Mouse (Mus musculus): ENCODE results near the gene Plin1. TPM values are rescaled to one million over a fixed set of nuclear protein-coding genes. Genes with fewer than 3 reads are reported as not detected.

Gene Plin1
- polyA plus RNA-seq, 1 experiment = not detected

DNA sequence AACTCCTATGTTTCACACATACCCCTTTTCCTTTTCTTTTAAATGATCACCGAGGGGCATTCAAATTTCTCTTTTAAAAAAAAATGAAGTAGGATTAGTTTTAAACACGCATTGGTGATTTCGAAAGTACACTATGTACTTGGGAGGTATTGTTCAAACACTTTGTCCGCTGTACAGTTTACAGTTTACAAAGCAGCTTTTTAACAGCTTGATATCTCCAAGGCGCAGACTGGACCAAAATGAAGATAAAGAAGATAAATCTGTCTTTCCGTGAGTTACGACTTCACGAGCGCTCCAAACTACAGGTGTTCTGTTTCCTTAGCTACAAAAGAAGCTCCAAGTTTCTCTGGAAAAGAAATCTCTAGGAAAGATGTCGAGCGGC is 9.6 kb upstream of the Plin1 start:
- WGBS = 12% methylated on average over 11 of the region's 11 CpGs
- Histone ChIP-seq H3K4me3 (ENCODE audit: insufficient read depth, low read depth, low read length) (peak overlapping the region; percentile 61), H3K4me1 (ENCODE audit: control insufficient read depth, insufficient read depth, low read length) (0 out of 2 replicates have a peak, but pooled peaks cover 2% of the 10 kb centered on the region), H3K27ac (ENCODE audit: insufficient read depth, low read depth, low read length) (no peak overlapping the region)
- TF ChIP-seq POLR2A (IDR thresholded peaks at IDR 0.05; ENCODE audit: insufficient read depth, low read depth, low read length) = no peak
- TF ChIP-seq CTCF (IDR thresholded peaks at IDR 0.05; ENCODE audit: insufficient read depth, low read depth, low read length) = no peak

- Histone ChIP-seq H3K4me1 (ENCODE audit: control insufficient read depth, insufficient read depth, low read length) (0 out of 2 replicates have a peak, but pooled peaks cover 2% of the 10 kb centered on the region), H3K4me3 (ENCODE audit: insufficient read depth, low read depth, low read length) (no peak overlapping the region), H3K27ac (ENCODE audit: insufficient read depth, low read depth, low read length) (no peak overlapping the region)
- TF ChIP-seq POLR2A (IDR thresholded peaks at IDR 0.05; ENCODE audit: insufficient read depth, low read depth, low read length) (no peak), CTCF (IDR thresholded peaks at IDR 0.05; ENCODE audit: insufficient read depth, low read depth, low read length) (no peak)
- WGBS = 78% methylated on average over 4 of the region's 4 CpGs
Observed at GRCm38 (mm10) chr7:79740279-79740678, 7.6 kb upstream of the Plin1 start.

DNA sequence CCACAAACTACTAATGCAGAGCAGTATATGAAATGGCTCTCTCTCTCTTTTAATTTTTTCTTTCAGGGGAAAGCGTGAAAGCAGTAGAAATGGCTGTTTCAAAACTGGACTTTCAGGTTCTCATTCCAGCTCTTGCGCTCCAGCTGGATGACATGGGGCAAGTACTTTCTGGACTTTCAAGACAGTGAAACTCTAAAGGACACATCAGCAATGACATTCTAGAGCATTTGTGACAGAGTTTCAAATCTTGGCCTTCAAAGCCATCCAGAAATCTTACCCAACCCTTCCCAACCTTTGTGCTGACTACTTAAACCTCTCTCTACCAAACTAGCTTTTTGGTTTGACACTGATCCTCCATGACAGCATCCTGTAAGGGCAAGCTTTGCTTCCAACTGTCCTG is 6.2 kb upstream of the Plin1 start:
- Histone ChIP-seq H3K27ac (ENCODE audit: insufficient read depth, low read depth, low read length) (no peak overlapping the region), H3K4me1 (ENCODE audit: control insufficient read depth, insufficient read depth, low read length) (0 out of 2 replicates have a peak, but pooled peaks cover 2% of the 10 kb centered on the region)
- 98% methylated on average over 2 of the region's 2 CpGs for WGBS

DNA sequence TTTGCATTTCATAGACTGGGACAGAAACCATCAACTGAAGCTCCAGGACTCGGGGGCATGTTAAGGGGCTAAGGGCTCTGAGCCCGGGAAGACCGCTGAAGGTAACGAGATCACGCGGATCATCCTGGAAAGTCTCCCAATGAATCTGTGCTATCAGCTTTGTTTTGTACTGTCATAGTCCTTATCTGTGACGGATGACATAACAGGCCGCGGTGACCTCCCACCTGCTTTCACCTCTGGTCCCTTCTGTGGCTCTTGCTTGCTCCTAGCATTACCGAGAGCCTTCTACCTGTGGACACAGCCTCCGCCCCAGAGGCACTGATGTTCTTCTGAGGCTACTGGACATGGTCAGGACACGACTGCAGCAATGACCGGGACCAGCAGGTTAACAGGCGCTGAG is 3.8 kb upstream of the Plin1 start:
- WGBS = 95% methylated on average over 14 of the region's 14 CpGs
- TF ChIP-seq POLR2A (IDR thresholded peaks at IDR 0.05; ENCODE audit: insufficient read depth, low read depth, low read length) (no peak), CTCF (IDR thresholded peaks at IDR 0.05; ENCODE audit: insufficient read depth, low read depth, low read length) (no peak)
- Histone ChIP-seq H3K4me3 (ENCODE audit: insufficient read depth, low read depth, low read length) (no peak overlapping the region), H3K4me1 (ENCODE audit: control insufficient read depth, insufficient read depth, low read length) (no peaks in the 10 kb centered on the region), H3K27ac (ENCODE audit: insufficient read depth, low read depth, low read length) (no peak overlapping the region)

More for the DNA sequence above, 6.2 kb upstream of the Plin1 start:
- TF ChIP-seq CTCF (IDR thresholded peaks at IDR 0.05; ENCODE audit: insufficient read depth, low read depth, low read length) (no peak), POLR2A (IDR thresholded peaks at IDR 0.05; ENCODE audit: insufficient read depth, low read depth, low read length) (no peak)
- no peak overlapping the region for H3K4me3 ChIP-seq (ENCODE audit: insufficient read depth, low read depth, low read length)

DNA sequence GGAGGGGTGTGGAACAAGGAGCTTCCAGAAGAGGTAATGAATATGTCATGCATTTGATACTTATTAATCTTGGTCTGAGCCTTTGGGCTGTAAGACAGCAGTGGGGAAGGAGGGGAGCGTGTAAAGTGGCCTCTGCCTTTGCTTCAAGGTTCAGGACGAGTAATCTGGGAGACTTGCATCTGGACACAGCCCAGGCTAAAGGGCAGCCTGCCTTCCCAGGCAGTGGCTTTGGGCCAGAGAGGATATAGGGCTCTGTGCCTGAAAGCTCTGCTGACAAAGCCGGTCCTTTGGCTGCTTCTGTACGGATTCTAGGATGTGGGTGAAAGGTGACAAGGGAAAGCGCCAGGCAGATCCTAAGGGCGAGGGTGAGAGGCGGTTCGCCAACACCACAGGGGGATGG is 1.9 kb upstream of the Plin1 start:
- no peaks in the 10 kb centered on the region for H3K4me1 ChIP-seq (ENCODE audit: control insufficient read depth, insufficient read depth, low read length)
- no peak overlapping the region for H3K4me3 ChIP-seq (ENCODE audit: insufficient read depth, low read depth, low read length)
- TF ChIP-seq CTCF (IDR thresholded peaks at IDR 0.05; ENCODE audit: insufficient read depth, low read depth, low read length) (no peak), POLR2A (IDR thresholded peaks at IDR 0.05; ENCODE audit: insufficient read depth, low read depth, low read length) (no peak)
- WGBS = 61% methylated on average over 8 of the region's 8 CpGs
- H3K27ac ChIP-seq (ENCODE audit: insufficient read depth, low read depth, low read length) = no peak overlapping the region

DNA sequence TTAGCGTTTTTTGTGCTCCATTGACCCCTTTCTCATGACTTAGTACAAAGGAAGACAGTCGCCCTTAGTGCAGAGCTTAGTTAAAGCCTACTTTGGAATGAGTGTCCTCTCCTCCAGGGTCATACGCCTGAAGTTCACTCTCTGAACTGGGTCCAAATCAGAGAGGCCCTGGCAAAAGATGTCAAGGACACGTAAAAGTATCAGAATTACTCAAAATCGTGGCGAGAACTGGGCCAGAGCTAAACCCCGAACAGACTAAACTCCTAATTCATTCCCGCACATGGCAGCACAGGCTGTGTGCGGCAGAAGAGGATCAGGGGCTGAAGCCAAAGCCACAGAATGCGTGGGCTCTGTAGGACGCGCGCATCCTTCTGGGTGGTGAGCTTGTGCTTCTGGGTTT is 1.3 kb downstream of the Plin1 start:
- Histone ChIP-seq H3K27ac (ENCODE audit: insufficient read depth, low read depth, low read length) (no peak overlapping the region), H3K4me1 (ENCODE audit: control insufficient read depth, insufficient read depth, low read length) (no peaks in the 10 kb centered on the region), H3K4me3 (ENCODE audit: insufficient read depth, low read depth, low read length) (no peak overlapping the region)
- TF ChIP-seq CTCF (IDR thresholded peaks at IDR 0.05; ENCODE audit: insufficient read depth, low read depth, low read length) = no peak
- TF ChIP-seq POLR2A (IDR thresholded peaks at IDR 0.05; ENCODE audit: insufficient read depth, low read depth, low read length) = no peak
- WGBS = 89% methylated on average over 13 of the region's 13 CpGs

DNA sequence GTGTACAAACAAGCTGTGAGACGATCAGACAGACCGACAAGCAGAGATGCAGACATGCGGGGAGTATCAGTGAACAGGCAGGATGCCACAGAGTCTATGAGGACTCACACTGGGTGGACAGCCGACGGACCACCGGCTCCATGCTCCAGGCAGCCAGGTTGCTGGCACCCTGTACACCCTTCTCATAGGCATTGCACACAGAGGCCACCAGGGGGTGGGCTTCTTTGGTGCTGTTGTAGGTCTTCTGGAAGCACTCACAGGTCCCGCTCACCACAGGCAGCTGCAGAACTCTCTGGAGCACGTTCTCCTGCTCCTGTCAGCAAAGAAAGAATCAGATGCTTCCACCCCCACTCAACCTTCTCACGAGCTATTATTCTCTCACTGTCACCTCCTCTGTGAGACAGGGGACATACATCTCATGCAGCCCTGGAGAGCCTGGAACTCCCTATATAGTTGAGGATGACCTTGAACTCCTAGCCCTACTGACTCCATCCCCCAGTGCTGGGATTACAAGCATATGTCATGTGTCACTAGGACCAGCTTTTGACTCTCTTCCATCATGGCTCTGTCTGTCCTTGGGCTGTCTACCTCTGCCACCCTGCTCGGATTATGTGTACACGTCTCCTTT is 2.8 kb downstream of the Plin1 start:
- 66% methylated on average over 11 of the region's 11 CpGs for WGBS

GRCm38 (mm10) chr7:79729169-79729568 is 3.5 kb downstream of the Plin1 start:
- 3% methylated on average over 8 of the region's 8 CpGs for WGBS
- Histone ChIP-seq H3K4me1 (ENCODE audit: control insufficient read depth, insufficient read depth, low read length) (no peaks in the 10 kb centered on the region), H3K4me3 (ENCODE audit: insufficient read depth, low read depth, low read length) (no peak overlapping the region), H3K27ac (ENCODE audit: insufficient read depth, low read depth, low read length) (no peak overlapping the region)
- peak; percentile 87 for TF ChIP-seq CTCF (IDR thresholded peaks at IDR 0.05; ENCODE audit: insufficient read depth, low read depth, low read length)
- TF ChIP-seq POLR2A (IDR thresholded peaks at IDR 0.05; ENCODE audit: insufficient read depth, low read depth, low read length) = no peak

More for the DNA sequence above, 2.8 kb downstream of the Plin1 start:
- Histone ChIP-seq H3K27ac (ENCODE audit: insufficient read depth, low read depth, low read length) (no peak overlapping the region), H3K4me3 (ENCODE audit: insufficient read depth, low read depth, low read length) (no peak overlapping the region), H3K4me1 (ENCODE audit: control insufficient read depth, insufficient read depth, low read length) (no peaks in the 10 kb centered on the region)
- TF ChIP-seq POLR2A (IDR thresholded peaks at IDR 0.05; ENCODE audit: insufficient read depth, low read depth, low read length) = no peak

DNA sequence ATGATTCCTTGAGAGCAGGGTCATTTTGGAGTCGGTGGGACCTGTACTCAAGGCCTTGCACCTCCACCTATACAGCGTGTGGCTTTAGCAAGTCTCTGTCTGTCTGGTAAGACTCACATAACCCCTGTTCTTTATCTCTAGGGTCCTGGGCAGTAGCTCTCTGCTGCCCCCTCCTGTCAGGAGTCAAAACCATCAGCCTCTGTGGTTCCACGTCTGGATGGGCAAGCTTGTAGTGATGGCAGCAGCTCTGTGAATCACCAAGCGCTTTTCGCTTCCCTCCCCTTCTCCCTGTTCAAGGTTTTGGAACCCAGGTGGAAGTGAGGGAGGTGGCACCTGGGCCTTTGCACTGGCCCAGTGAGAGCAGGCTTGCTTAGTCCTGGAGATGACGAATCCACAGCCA is 4.5 kb downstream of the Plin1 start:
- H3K4me3 ChIP-seq (ENCODE audit: insufficient read depth, low read depth, low read length) = no peak overlapping the region
- 44% methylated on average over 6 of the region's 6 CpGs for WGBS
- H3K4me1 ChIP-seq (ENCODE audit: control insufficient read depth, insufficient read depth, low read length) = no peaks in the 10 kb centered on the region
- TF ChIP-seq POLR2A (IDR thresholded peaks at IDR 0.05; ENCODE audit: insufficient read depth, low read depth, low read length) = no peak
- TF ChIP-seq CTCF (IDR thresholded peaks at IDR 0.05; ENCODE audit: insufficient read depth, low read depth, low read length) = 0 out of 2 replicates have a peak, but pooled peaks have one; percentile 11
- no peak overlapping the region for H3K27ac ChIP-seq (ENCODE audit: insufficient read depth, low read depth, low read length)
